Mouse (Mus musculus) cerebellum, adult 8-10 months (tissue): ENCODE results near the gene Bpifb5.
A peak's percentile ranks its signal among the peaks of the same experiment; 100 is the strongest.
"Not testable (repeated sequence)": the region's sequence is repeated elsewhere in the genome, so short reads cannot be mapped to it uniquely, and the experiment has no call there.

ENCODE experiments used
- DNase-seq: peaks from one replicate; pipeline ENCODE4 v3.0.0; 2022

Bpifb5 gene

GRCm38 (mm10) chr2:154223265-154223916, at the start of gene Bpifb5:
Bpifb5 (plus strand) TSS chr2:154223742.
- no peak for DNase-seq

DNA sequence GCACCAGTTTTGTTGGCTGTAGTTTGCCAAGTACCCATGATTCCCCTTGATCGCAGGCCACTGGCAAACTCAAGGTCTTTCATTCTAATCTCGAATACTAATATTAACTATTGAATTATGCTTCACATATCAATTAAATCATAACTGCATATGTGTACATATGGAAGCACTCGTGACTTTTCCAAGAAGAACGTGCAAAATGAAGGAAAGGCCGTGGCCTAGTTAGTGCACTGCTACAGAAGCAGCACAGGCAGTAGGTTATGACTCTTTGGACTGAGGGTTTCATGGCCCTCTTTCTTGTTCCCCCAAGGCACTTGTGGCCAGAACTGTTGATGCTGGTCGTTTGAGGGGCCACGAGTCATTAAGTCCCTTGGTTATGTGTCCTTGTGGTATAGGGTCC, 41.6 kb upstream of the Bpifb5 start:
- not testable (repeated sequence) for DNase-seq

DNA sequence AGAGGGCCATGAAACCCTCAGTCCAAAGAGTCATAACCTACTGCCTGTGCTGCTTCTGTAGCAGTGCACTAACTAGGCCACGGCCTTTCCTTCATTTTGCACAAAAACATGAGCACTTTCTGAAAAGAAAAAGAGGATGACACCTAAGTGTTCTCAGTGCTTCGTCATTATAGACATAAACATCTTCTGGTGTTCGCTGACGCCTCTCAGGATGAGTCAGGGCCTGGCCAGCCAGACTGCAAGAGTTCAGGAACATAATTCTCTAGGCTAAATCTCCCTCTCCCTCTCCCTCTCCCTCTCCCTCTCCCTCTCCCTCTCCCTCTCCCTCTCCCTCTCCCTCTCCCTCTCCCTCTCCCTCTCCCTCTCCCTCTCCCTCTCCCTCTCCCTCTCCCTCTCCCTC, 40.5 kb upstream of the Bpifb5 start:
- not testable (repeated sequence) for DNase-seq

- DNase-seq: no peak
These were observed 38.2 kb upstream of the Bpifb5 start for GRCm38 (mm10) chr2:154185319-154185718.

- DNase-seq: no peak
These were observed 37.8 kb upstream of the Bpifb5 start for GRCm38 (mm10) chr2:154185748-154186147.

GRCm38 (mm10) chr2:154187468-154187867, 36.1 kb upstream of the Bpifb5 start:
- DNase-seq: no peak

DNA sequence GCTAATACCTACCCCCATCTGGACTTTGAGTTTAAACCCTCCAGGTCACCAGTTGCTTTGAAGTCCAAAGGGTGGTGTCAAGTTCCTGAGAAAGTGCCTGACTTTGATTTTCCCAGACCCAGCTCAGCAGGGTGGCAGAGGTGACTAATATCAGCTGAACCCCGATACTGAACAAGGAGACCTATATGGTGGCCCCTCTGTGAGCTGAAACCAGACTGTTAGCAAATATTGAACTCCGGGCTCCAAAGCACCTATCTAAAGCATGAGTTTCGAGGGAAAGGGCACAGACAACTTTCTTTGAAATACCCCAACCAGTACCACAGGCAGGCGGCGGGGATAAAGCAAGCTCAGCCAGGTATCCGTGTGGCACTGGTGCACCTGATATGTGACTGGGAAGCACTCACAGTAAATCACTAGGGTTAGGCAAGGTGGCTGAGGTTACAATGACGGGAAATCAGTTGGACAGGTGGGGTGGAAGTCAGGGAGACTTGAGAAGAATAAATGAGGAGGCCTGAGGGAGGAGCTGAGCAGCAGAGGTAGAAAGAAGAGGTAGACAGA, 33.6 kb upstream of the Bpifb5 start:
- no peak for DNase-seq

GRCm38 (mm10) chr2:154190546-154191258, 32.8 kb upstream of the Bpifb5 start, which contains the start of gene Bpifb1:
Bpifb1 (plus strand) TSS chr2:154190818.
- DNase-seq: no peak

- no peak for DNase-seq
These were observed 31.4 kb upstream of the Bpifb5 start for GRCm38 (mm10) chr2:154192141-154192540.

- no peak for DNase-seq
These were observed 30.5 kb upstream of the Bpifb5 start for GRCm38 (mm10) chr2:154193071-154193470.

DNA sequence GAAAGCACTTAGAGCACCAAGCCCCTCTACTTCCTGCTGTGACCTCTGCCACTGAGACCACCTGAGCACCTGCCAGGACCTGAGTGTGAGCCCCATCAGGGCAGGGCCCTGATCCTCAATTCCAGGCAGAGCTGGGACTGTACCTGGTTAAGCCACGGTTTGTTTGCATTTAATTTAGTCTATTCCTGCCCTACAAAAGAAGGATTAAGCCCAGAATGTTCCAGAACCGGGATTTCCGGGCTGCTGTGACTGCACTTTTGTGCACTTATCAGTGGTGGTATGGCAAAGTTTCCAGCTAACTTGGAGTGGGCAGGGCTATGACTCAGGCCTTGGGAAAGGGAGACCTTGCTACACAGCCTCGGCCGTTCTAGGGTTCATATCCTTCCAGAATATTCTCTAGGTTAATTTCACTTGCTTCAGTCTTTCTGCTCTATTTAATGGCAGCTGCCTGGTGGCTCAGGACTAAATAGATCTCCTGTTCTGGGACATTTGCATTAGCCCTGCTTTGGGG, 29.5 kb upstream of the Bpifb5 start:
- DNase-seq: no peak

DNA sequence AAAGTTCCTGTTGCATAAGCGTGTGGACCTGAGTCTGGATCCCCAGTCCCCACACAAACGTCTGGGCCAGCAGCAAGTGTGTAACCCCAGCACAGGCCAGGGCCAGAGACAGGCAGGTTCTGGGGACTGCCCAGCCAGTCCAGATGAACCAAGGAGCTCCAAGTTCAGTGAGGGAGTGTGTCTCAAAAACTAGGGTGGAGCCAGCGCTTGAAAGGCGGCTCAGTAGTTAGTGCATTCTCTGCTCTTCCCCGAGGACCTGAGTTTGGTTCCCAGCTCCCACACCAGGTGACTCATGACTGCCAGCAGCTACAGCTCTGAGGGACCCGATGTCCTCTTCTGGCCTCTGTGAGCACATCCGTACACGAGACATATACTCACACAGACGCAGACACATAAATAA, 26.5 kb upstream of the Bpifb5 start:
- no peak for DNase-seq

DNA sequence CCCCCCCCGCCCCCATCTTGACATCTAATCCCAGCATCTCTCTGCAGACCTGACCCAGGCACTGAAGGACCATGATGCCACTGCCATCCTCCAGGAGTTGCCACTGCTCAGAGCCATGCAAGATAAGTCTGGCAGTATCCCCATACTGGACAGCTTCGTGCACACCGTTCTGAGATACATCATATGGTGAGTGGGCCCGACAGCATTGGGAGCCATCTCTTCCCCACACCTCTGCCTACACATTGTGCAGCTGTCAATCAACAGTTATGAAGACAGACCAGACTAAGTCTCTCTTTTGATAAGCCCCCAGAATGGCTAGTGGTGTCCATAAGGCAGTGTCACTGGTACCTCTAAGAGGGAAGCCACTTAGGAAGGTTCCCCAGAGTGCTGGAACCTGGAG, 18.9 kb upstream of the Bpifb5 start:
- DNase-seq: no peak

DNA sequence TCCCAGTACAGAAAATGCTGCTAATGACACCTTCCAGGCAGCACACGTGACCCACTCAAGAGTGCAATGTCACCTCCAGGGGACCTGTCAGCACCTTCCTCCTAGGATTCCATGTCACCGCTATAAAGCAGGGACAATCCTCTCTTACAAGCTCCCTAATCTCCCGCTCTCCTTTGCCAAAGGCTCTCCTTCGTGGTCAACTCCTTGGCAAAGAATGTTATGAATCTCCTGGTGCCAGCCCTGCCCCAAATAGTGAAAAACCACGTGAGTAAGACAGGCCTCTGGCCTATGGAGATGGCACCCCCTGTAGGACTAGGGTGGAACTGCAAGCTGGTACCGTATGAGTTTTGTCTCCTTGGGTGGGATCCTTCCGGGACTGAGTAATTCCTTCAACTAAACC, 16.6 kb upstream of the Bpifb5 start:
- no peak for DNase-seq

GRCm38 (mm10) chr2:154209112-154209511, 14.4 kb upstream of the Bpifb5 start:
- DNase-seq: no peak

- DNase-seq: no peak
These were observed 12.4 kb upstream of the Bpifb5 start for GRCm38 (mm10) chr2:154211121-154211520.

GRCm38 (mm10) chr2:154211881-154212280, 11.7 kb upstream of the Bpifb5 start:
- no peak for DNase-seq

GRCm38 (mm10) chr2:154215191-154215590, 8.4 kb upstream of the Bpifb5 start:
- peak; percentile 60 for DNase-seq

GRCm38 (mm10) chr2:154219950-154220349, 3.6 kb upstream of the Bpifb5 start:
- no peak for DNase-seq

DNA sequence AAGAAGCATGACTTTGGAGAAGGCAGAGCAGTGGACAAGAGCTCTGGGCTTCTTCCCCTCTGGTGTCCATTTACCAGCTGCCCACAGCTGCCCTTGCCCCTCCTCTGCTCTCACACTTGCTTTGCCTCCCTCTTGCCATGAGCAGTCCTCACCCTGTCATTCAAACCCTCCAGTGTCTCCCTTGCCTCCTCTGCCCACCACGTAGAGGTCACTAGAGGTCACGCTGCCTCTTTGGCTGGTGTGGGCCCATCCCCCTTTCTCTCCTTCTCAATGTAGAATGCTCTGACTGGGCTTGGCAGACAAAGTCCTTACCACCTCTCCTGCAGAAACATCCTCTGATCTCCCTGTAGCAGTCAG, 353 bp downstream of the Bpifb5 start:
- no peak for DNase-seq

GRCm38 (mm10) chr2:154226991-154227390, 3.4 kb downstream of the Bpifb5 start:
- no peak for DNase-seq

GRCm38 (mm10) chr2:154227830-154228229, 4.3 kb downstream of the Bpifb5 start:
- DNase-seq: peak; percentile 14

GRCm38 (mm10) chr2:154233426-154233825, 9.9 kb downstream of the Bpifb5 start:
- DNase-seq: peak; percentile 12

DNA sequence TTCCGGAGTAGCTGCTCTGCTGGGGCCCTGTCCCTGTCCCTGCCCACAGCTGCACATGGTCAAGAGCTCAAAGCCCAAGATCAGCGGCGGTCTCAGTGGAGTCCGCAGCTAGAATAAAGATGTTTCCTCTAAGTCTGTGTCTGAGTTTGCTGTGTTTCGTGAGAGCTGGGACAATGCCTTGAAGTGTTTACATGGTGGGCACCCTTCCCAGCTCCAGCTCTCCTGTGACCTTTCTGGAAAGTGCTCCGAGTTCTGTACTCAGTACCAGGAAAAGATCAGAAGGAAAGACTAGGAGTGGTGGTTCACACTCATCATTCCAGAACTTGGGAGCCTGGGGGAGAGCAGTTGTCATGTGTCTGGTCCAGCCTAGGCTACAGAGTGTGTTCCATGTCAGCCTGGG, 17.2 kb downstream of the Bpifb5 start:
- no peak for DNase-seq
